Mouse (Mus musculus): ENCODE data around the gene Hsd3b7.
"Not testable (repeated sequence)": the region's sequence is repeated elsewhere in the genome, so short reads cannot be mapped to it uniquely, and the experiment has no call there.

Hsd3b7 gene

GRCm38 (mm10) chr7:127775837-127776236 lies 24.6 kb upstream of the Hsd3b7 start:
- not testable (repeated sequence) for DNase-seq (ENCODE audit: low read depth, low spot score)

GRCm38 (mm10) chr7:127776426-127776825 lies 24.0 kb upstream of the Hsd3b7 start, which contains the start of gene Setd1a:
Gene Setd1a, plus strand, starts transcription at chr7:127776670.
- DNase-seq (ENCODE audit: low read depth, low spot score) = peak; percentile 78

GRCm38 (mm10) chr7:127776878-127777473 lies 23.4 kb upstream of the Hsd3b7 start:
- DNase-seq (ENCODE audit: low read depth, low spot score) = peak; percentile 97

GRCm38 (mm10) chr7:127777474-127778266 lies 22.7 kb upstream of the Hsd3b7 start:
- DNase-seq (ENCODE audit: low read depth, low spot score) = no peak

- no peak for DNase-seq (ENCODE audit: low read depth, low spot score)
Observed at GRCm38 (mm10) chr7:127778350-127778749, 22.1 kb upstream of the Hsd3b7 start.

GRCm38 (mm10) chr7:127785308-127785707 lies 15.1 kb upstream of the Hsd3b7 start, which contains the start of gene Gm49388:
Gene Gm49388, plus strand, starts transcription at chr7:127785608.
- no peak for DNase-seq (ENCODE audit: low read depth, low spot score)

- DNase-seq (ENCODE audit: low read depth, low spot score) = no peak
Observed at GRCm38 (mm10) chr7:127797076-127797845, 3.1 kb upstream of the Hsd3b7 start.

GRCm38 (mm10) chr7:127798591-127798990 lies 1.8 kb upstream of the Hsd3b7 start:
- no peak for DNase-seq (ENCODE audit: low read depth, low spot score)

- no peak for DNase-seq (ENCODE audit: low read depth, low spot score)
Observed at GRCm38 (mm10) chr7:127799211-127799610, 1.2 kb upstream of the Hsd3b7 start.

- no peak for DNase-seq (ENCODE audit: low read depth, low spot score)
Observed at GRCm38 (mm10) chr7:127799738-127800137, 666 bp upstream of the Hsd3b7 start.

- DNase-seq (ENCODE audit: low read depth, low spot score) = no peak
Observed at GRCm38 (mm10) chr7:127801010-127801621, 712 bp downstream of the Hsd3b7 start.

- no peak for DNase-seq (ENCODE audit: low read depth, low spot score)
Observed at GRCm38 (mm10) chr7:127802313-127802712, 1.9 kb downstream of the Hsd3b7 start.

- DNase-seq (ENCODE audit: low read depth, low spot score) = no peak
Observed at GRCm38 (mm10) chr7:127808821-127809220, 8.4 kb downstream of the Hsd3b7 start.

GRCm38 (mm10) chr7:127809846-127810245 lies 9.4 kb downstream of the Hsd3b7 start:
- no peak for DNase-seq (ENCODE audit: low read depth, low spot score)

- DNase-seq (ENCODE audit: low read depth, low spot score) = no peak
Observed at GRCm38 (mm10) chr7:127810650-127811049, 10.2 kb downstream of the Hsd3b7 start.

GRCm38 (mm10) chr7:127811240-127811639 lies 10.8 kb downstream of the Hsd3b7 start:
- no peak for DNase-seq (ENCODE audit: low read depth, low spot score)

GRCm38 (mm10) chr7:127812292-127812691 lies 11.9 kb downstream of the Hsd3b7 start:
- no peak for DNase-seq (ENCODE audit: low read depth, low spot score)

- no peak for DNase-seq (ENCODE audit: low read depth, low spot score)
Observed at GRCm38 (mm10) chr7:127813821-127814220, 13.4 kb downstream of the Hsd3b7 start.

GRCm38 (mm10) chr7:127814241-127814921 lies 14.0 kb downstream of the Hsd3b7 start:
- DNase-seq (ENCODE audit: low read depth, low spot score) = no peak

- no peak for DNase-seq (ENCODE audit: low read depth, low spot score)
Observed at GRCm38 (mm10) chr7:127815116-127815665, 14.8 kb downstream of the Hsd3b7 start.

Measured in retina, postnatal 7 days (tissue).